Mouse (Mus musculus) myocyte (in vitro differentiated cells): Measurements from ENCODE around the gene Psph. TPM values are rescaled to one million over a fixed set of nuclear protein-coding genes. Genes with fewer than 3 reads are reported as not detected.
"Not testable (repeated sequence)": the region's sequence is repeated elsewhere in the genome, so short reads cannot be mapped to it uniquely, and the experiment has no call there.

Source experiments
- H3K27me3 ChIP-seq: one replicate; pipeline ENCODE4 v1.6.1; 2011; ENCODE audit not compliant: control insufficient read depth, insufficient read depth, insufficient read length
- H3K36me3 ChIP-seq: one replicate; pipeline ENCODE4 v1.6.1; 2011; ENCODE audit not compliant: control insufficient read depth, insufficient read depth
- H3K4me2 ChIP-seq: one replicate; pipeline ENCODE4 v1.6.1; 2011; ENCODE audit warnings: low read depth, control low read depth
- H3K4me3 ChIP-seq: one replicate; pipeline ENCODE4 v1.5.1; 2011; ENCODE audit warnings: mild to moderate bottlenecking, control low read depth, moderate library complexity
- H3K79me2 ChIP-seq: one replicate; pipeline ENCODE4 v1.6.1; 2011; ENCODE audit not compliant: control insufficient read depth, insufficient read depth
- H3ac ChIP-seq: one replicate; pipeline ENCODE4 v1.6.1; 2011; ENCODE audit not compliant: control insufficient read depth, insufficient read length
- CEBPB ChIP-seq: IDR thresholded peaks from 2 replicates; pipeline ENCODE4 v1.6.1; 2011; ENCODE audit warnings: mild to moderate bottlenecking, moderate library complexity; ENCODE audit not compliant: poor library complexity, insufficient read depth, severe bottlenecking
- E2F4 ChIP-seq: IDR thresholded peaks from one replicate; pipeline ENCODE4 v1.6.1; 2011; ENCODE audit warnings: mild to moderate bottlenecking, control low read depth, moderate library complexity; ENCODE audit not compliant: insufficient read depth
- MAX ChIP-seq: IDR thresholded peaks from one replicate; pipeline ENCODE4 v1.6.1; 2011; ENCODE audit warnings: low read depth, mild to moderate bottlenecking, control low read depth
- MYOD1 ChIP-seq, 3 experiments: IDR thresholded peaks; one replicate each; pipeline ENCODE4 v1.6.1; 2011; ENCODE audit warnings: control low read depth in 2 of 3, low read depth in 2 of 3, mild to moderate bottlenecking in 2 of 3, moderate library complexity in 1 of 3; ENCODE audit not compliant: insufficient read length in 2 of 3, control insufficient read depth in 1 of 3
- MYOG ChIP-seq, 3 experiments: IDR thresholded peaks; one replicate each; pipeline ENCODE4 v1.6.1; 2011; ENCODE audit warnings: control low read depth in 2 of 3, low read depth in 2 of 3, mild to moderate bottlenecking in 2 of 3; ENCODE audit not compliant: insufficient read length in 2 of 3, control insufficient read depth in 1 of 3, insufficient read depth in 1 of 3
- POLR2A ChIP-seq: IDR thresholded peaks from one replicate; pipeline ENCODE4 v1.6.1; 2011; ENCODE audit warnings: low read depth, mild to moderate bottlenecking, control low read depth, moderate library complexity; ENCODE audit not compliant: insufficient read length
- POLR2AphosphoS2 ChIP-seq: IDR thresholded peaks from one replicate; pipeline ENCODE4 v1.6.1; 2011; ENCODE audit warnings: low read depth, control low read depth; ENCODE audit not compliant: insufficient read length
- REST ChIP-seq: IDR thresholded peaks from one replicate; pipeline ENCODE4 v1.6.1; 2011; ENCODE audit warnings: mild to moderate bottlenecking, control low read depth, moderate library complexity; ENCODE audit not compliant: insufficient read depth, insufficient read length
- SRF ChIP-seq: IDR thresholded peaks from one replicate; pipeline ENCODE4 v1.6.1; 2011; ENCODE audit warnings: low read depth; ENCODE audit not compliant: control insufficient read depth, insufficient read length
- TCF12 ChIP-seq: IDR thresholded peaks from one replicate; pipeline ENCODE4 v1.6.1; 2011; ENCODE audit warnings: mild to moderate bottlenecking, control low read depth; ENCODE audit not compliant: poor library complexity, insufficient read depth, severe bottlenecking
- TCF3 ChIP-seq: IDR thresholded peaks from one replicate; pipeline ENCODE4 v1.6.1; 2011; ENCODE audit warnings: low read depth, control low read depth; ENCODE audit not compliant: insufficient read length
- USF1 ChIP-seq: IDR thresholded peaks from one replicate; pipeline ENCODE4 v1.6.1; 2011; ENCODE audit warnings: low read depth, mild to moderate bottlenecking, control low read depth, moderate library complexity
- polyA plus RNA-seq: library from polyadenylated mRNA; unstranded; fragments of >200 nt; fragmentation: generic; extraction: Trizol; gene quantifications from one replicate; pipeline ENCODE4 v1.2.1, GENCODE M21; 2012; ENCODE audit warnings: missing spikeins

Psph gene
- polyA plus RNA-seq, 1 experiment: 338 TPM

- TF ChIP-seq POLR2AphosphoS2 (no peak), MYOG (IDR thresholded peaks at IDR 0.05; ENCODE audit: control insufficient read depth in 1 of 3, insufficient read depth in 1 of 3, insufficient read length in 2 of 3, low read depth in 2 of 3) (no peak), MAX (no peak), TCF3 (no peak), REST (no peak), CEBPB (peak; percentile 74)
- Histone ChIP-seq H3ac (peak overlapping the region; percentile 49), H3K27me3 (no peaks in the 10 kb centered on the region), H3K4me3 (peak overlapping the region; percentile 87), H3K79me2 (peaks cover 39% of the 10 kb centered on the region), H3K4me2 (peak overlapping the region; percentile 94), H3K36me3 (peaks cover 15% of the 10 kb centered on the region)
Measured at GRCm38 (mm10) chr5:129778348-129778995, 8.8 kb downstream of the Psph start.

DNA sequence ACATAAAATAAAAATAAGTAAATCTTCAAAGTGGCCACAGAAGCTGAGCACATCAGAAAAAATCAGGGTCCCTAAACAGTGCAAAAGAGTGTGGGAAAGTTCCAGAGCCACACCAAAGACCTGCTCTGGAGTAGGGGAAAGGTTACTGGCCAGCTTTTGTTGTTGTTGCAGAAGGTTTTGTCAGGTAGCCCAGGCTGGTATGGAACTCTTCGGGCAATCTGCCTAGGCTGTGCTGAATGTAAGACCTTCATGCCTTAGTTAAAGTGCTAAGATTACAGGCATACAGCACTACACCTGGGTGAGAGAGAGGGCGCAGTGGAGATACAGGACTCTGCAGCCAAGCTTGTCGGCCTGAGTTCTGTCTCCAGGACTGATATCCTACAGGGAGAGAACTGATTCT is 12.6 kb downstream of the Psph start:
- TF ChIP-seq POLR2A (no peak), MYOD1 (IDR thresholded peaks at IDR 0.05; ENCODE audit: control insufficient read depth in 1 of 3, insufficient read length in 2 of 3, low read depth in 2 of 3) (no peak), SRF (no peak), TCF12 (no peak), REST (no peak), CEBPB (no peak), USF1 (no peak), POLR2AphosphoS2 (no peak), MAX (no peak), E2F4 (no peak), TCF3 (no peak), MYOG (IDR thresholded peaks at IDR 0.05; ENCODE audit: control insufficient read depth in 1 of 3, insufficient read depth in 1 of 3, insufficient read length in 2 of 3, low read depth in 2 of 3) (no peak)
- Histone ChIP-seq H3K27me3 (no peaks in the 10 kb centered on the region), H3K4me3 (no peak overlapping the region), H3ac (no peak overlapping the region), H3K36me3 (peaks cover 27% of the 10 kb centered on the region), H3K4me2 (no peak overlapping the region), H3K79me2 (peaks cover 46% of the 10 kb centered on the region)

- not testable (repeated sequence) for H3ac ChIP-seq, H3K4me2 ChIP-seq, H3K4me3 ChIP-seq, H3K27me3 ChIP-seq
- Histone ChIP-seq H3K79me2 (peaks cover 39% of the 10 kb centered on the region), H3K36me3 (peaks cover 36% of the 10 kb centered on the region)
Measured at GRCm38 (mm10) chr5:129773330-129773729, 13.9 kb downstream of the Psph start.

DNA sequence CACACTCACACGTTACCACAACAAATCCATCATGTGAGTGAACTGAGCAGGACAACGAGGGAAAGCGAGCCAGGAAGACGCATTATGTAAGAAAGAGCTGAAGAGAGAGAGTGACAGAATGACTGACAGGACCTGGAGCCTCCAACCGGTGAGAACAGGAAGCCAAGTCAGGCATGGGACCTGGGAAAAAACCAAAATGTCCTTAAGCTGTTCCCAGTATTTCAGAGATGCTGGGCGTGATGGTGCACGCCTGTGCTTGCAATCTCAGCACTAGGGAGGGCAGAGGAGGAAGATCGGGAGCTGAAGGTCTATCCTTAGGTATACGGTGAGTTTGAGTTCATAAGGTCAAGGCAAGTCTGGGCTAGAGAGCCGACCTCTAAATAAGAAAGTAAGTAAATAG is 14.8 kb downstream of the Psph start:
- Histone ChIP-seq H3K27me3 (no peaks in the 10 kb centered on the region), H3ac (no peak overlapping the region), H3K4me3 (no peak overlapping the region), H3K36me3 (peaks cover 41% of the 10 kb centered on the region), H3K4me2 (no peak overlapping the region), H3K79me2 (peaks cover 30% of the 10 kb centered on the region)
- TF ChIP-seq TCF3 (no peak), SRF (no peak), POLR2AphosphoS2 (no peak), MYOG (IDR thresholded peaks at IDR 0.05; ENCODE audit: control insufficient read depth in 1 of 3, insufficient read depth in 1 of 3, insufficient read length in 2 of 3, low read depth in 2 of 3) (no peak), MAX (no peak), TCF12 (no peak), MYOD1 (IDR thresholded peaks at IDR 0.05; ENCODE audit: control insufficient read depth in 1 of 3, insufficient read length in 2 of 3, low read depth in 2 of 3) (no peak), REST (no peak), USF1 (no peak), CEBPB (no peak), E2F4 (no peak), POLR2A (no peak)

- no peak overlapping the region for H3K4me3 ChIP-seq
- peaks cover 13% of the 10 kb centered on the region for H3K79me2 ChIP-seq
- H3K36me3 ChIP-seq: peaks cover 33% of the 10 kb centered on the region
- H3K27me3 ChIP-seq: no peaks in the 10 kb centered on the region
- H3K4me2 ChIP-seq: no peak overlapping the region
- no peak overlapping the region for H3ac ChIP-seq
- TF ChIP-seq MYOG (IDR thresholded peaks at IDR 0.05; ENCODE audit: control insufficient read depth in 1 of 3, insufficient read depth in 1 of 3, insufficient read length in 2 of 3, low read depth in 2 of 3) (no peak), MAX (no peak), MYOD1 (IDR thresholded peaks at IDR 0.05; ENCODE audit: control insufficient read depth in 1 of 3, insufficient read length in 2 of 3, low read depth in 2 of 3) (no peak), SRF (no peak), E2F4 (no peak), POLR2A (peak; percentile 25), REST (no peak), USF1 (no peak)
Measured at GRCm38 (mm10) chr5:129770443-129771355, 16.6 kb downstream of the Psph start.
